Mouse (Mus musculus) C3H10T1/2 (cell line): ENCODE results near the gene Acot3. TPM values are rescaled to one million over a fixed set of nuclear protein-coding genes. Genes with fewer than 3 reads are reported as not detected.

ENCODE experiments used
- polyA plus RNA-seq, 2 experiments: library from polyadenylated mRNA; unstranded; fragments of >200 nt; fragmentation: generic; extraction: Trizol; gene quantifications; one replicate each; pipeline ENCODE4 v1.2.1; 2012; ENCODE audit warnings: missing spikeins in 2 of 2

Gene Acot3
- polyA plus RNA-seq, result not detected

GRCm38 (mm10) chr12:84051937-84052474 is at the start of gene Acot3:
Acot3 (plus strand) TSS chr12:84052144.

GRCm38 (mm10) chr12:84009171-84009965 is 42.6 kb upstream of the Acot3 start, which contains the start of gene Acot1:
Acot1 (plus strand) TSS chr12:84009490.

GRCm38 (mm10) chr12:84038241-84038640 is 13.7 kb upstream of the Acot3 start, which contains the start of gene Acot4:
Acot4 (plus strand) TSS chr12:84038379.

GRCm38 (mm10) chr12:84038691-84039111 is 13.2 kb upstream of the Acot3 start, which contains the start of gene Gm49366:
Gm49366 (plus strand) TSS chr12:84038935.

GRCm38 (mm10) chr12:84068986-84069385 is 17.0 kb downstream of the Acot3 start, which contains the start of gene Acot5:
Acot5 (plus strand) TSS chr12:84069325.

GRCm38 (mm10) chr12:84100604-84101492 is 48.9 kb downstream of the Acot3 start, which contains the start of gene Acot6:
Acot6 (plus strand) TSS chr12:84100654.

Other genes with a start within 250 kb of the Acot3 start
- 10 to 100 TPM in 1 of 2 experiments, 1 to 10 TPM in 1; 1.1 to 11.2 TPM for gene Numb, start 130.2 kb upstream of the Acot3 start, polyA plus RNA-seq
- 1 to 10 TPM; 7.9 to 8.7 TPM for gene Riox1, start 101.5 kb upstream of the Acot3 start, polyA plus RNA-seq
- not detected for gene Heatr4, start 67.3 kb upstream of the Acot3 start, polyA plus RNA-seq
- 1 to 10 TPM in 1 of 2 experiments, under 1 TPM in 1; 0.28 to 8.4 TPM for gene Acot2, start 64.3 kb upstream of the Acot3 start, polyA plus RNA-seq
- gene Acot1, start 42.7 kb upstream of the Acot3 start, polyA plus RNA-seq, result under 1 TPM in 1 of 2 experiments, not detected in 1; 0.11 TPM
- not detected for gene Acot4, start 13.8 kb upstream of the Acot3 start, polyA plus RNA-seq
- not detected for gene Gm49366, start 13.2 kb upstream of the Acot3 start, polyA plus RNA-seq
- not detected for gene Acot5, start 17.2 kb downstream of the Acot3 start, polyA plus RNA-seq
- gene Acot6, start 48.5 kb downstream of the Acot3 start, polyA plus RNA-seq, result not detected
- gene Dnal1, start 62.2 kb downstream of the Acot3 start, polyA plus RNA-seq, result 1 to 10 TPM in 1 of 2 experiments, under 1 TPM in 1; 0.30 to 4.2 TPM
- under 1 TPM; 0.04 to 0.60 TPM for gene Pnma1, start 96.3 kb downstream of the Acot3 start, polyA plus RNA-seq
- 1 to 10 TPM in 1 of 2 experiments, under 1 TPM in 1; 0.90 to 5.3 TPM for gene Elmsan1, start 166.7 kb downstream of the Acot3 start, polyA plus RNA-seq
- gene Ptgr2, start 233.1 kb downstream of the Acot3 start, polyA plus RNA-seq, result under 1 TPM; 0.14 to 0.72 TPM